Mouse (Mus musculus): ENCODE measurements at regions not wholly inside any gene's neighbourhood (a gene's known extent, or its start where the extent isn't known, plus 50 kb on each side); places are given as distances from the start of the nearest gene placed in this dataset.

- TF ChIP-seq CTCF (IDR thresholded peaks at IDR 0.05; ENCODE audit: low read depth) (no peak), EP300 (optimal IDR thresholded peaks at IDR 0.05) (no peak)
These were observed 187.3 kb downstream of the Usp46 start for GRCm38 (mm10) chr5:73880936-73881335.

Measured in stomach, postnatal 0 days (tissue).